Mouse (Mus musculus) liver, postnatal 0 days (tissue): ENCODE measurements around the gene Stra6. TPM values are rescaled to one million over a fixed set of nuclear protein-coding genes. Genes with fewer than 3 reads are reported as not detected.

Experiments
- ATAC-seq: fragments of 200-750 bp; cut with Nextera tagmentation; 2 replicates; pipeline ENCODE4 v1.8.0; 2017; ENCODE audit warnings: mild to moderate bottlenecking, moderate library complexity
- DNase-seq: peaks from one replicate; pipeline ENCODE4 v3.0.0-alpha.2; 2016
- H3K27ac ChIP-seq: fragments of 300-500 bp; sonication (generic); 2 replicates; pipeline ENCODE4 v1.5.1; 2014; ENCODE audit warnings: antibody characterized with exemption, moderate library complexity, mild to moderate bottlenecking, low read depth
- H3K27me3 ChIP-seq: fragments of 300-500 bp; sonication (generic); 2 replicates; pipeline ENCODE4 v1.6.1; 2014; ENCODE audit warnings: low read length, control low read depth, mixed read lengths; ENCODE audit not compliant: insufficient read depth
- H3K36me3 ChIP-seq: fragments of 300-500 bp; sonication (generic); replicated peaks from 2 replicates; pipeline ENCODE4 v1.6.1; 2014; ENCODE audit warnings: mild to moderate bottlenecking, control low read depth, low read length, moderate library complexity, mixed read lengths; ENCODE audit not compliant: insufficient read depth
- H3K4me1 ChIP-seq: fragments of 300-500 bp; sonication (generic); 2 replicates; pipeline ENCODE4 v1.6.1; 2014; ENCODE audit warnings: antibody characterized with exemption, mild to moderate bottlenecking, control low read depth; ENCODE audit not compliant: insufficient read depth
- H3K4me2 ChIP-seq: fragments of 300-500 bp; sonication (generic); 2 replicates; pipeline ENCODE4 v1.6.1; 2014; ENCODE audit warnings: low read depth, mild to moderate bottlenecking, low read length, moderate library complexity, mixed read lengths
- H3K4me3 ChIP-seq: fragments of 300-500 bp; sonication (generic); 2 replicates; pipeline ENCODE4 v1.5.1; 2014; ENCODE audit warnings: low read depth, low read length
- H3K9ac ChIP-seq: fragments of 300-500 bp; sonication (generic); replicated peaks from 2 replicates; pipeline ENCODE4 v1.6.1; 2014; ENCODE audit warnings: mild to moderate bottlenecking, moderate library complexity
- H3K9me3 ChIP-seq: fragments of 300-500 bp; sonication (generic); 2 replicates; pipeline ENCODE4 v1.6.1; 2016; ENCODE audit warnings: mild to moderate bottlenecking, control low read depth, low read length, mixed read lengths
- CTCF ChIP-seq: sonication (generic); IDR thresholded peaks from 2 replicates; pipeline ENCODE4 v1.5.1; 2016; ENCODE audit warnings: antibody characterized with exemption, low read depth
- EP300 ChIP-seq: IDR thresholded peaks from 2 replicates; pipeline ENCODE4 v1.6.1; 2016; ENCODE audit warnings: antibody characterized with exemption, low read depth, mild to moderate bottlenecking
- WGBS: fragments of 180-500 bp; shearing (Covaris S2); extraction: QIAGEN DNeasy Blood & Tissue Kit; methylation state at CpG from one replicate; pipeline ENCODE4 v1.1.7; 2014; ENCODE audit not compliant: insufficient replicate concordance; 5-methylcytosine and 5-hydroxymethylcytosine counted together
- polyA plus RNA-seq: library from polyadenylated mRNA; unstranded; fragments of >200 nt; fragmentation: Nextera tagmentation; extraction: Ambion mirVana; gene quantifications from 2 replicates; pipeline ENCODE4 v1.2.1, GENCODE M21; 2015

Gene Stra6
- polyA plus RNA-seq, 1 experiment from 2014 or later: not detected

- H3K4me3 ChIP-seq: 0 out of 2 replicates have a peak overlapping the region, but pooled peaks have one; percentile 7
- DNase-seq (no peak), ATAC-seq (no peak)
- H3K9ac ChIP-seq: no peak overlapping the region
- WGBS: 4% methylated on average over 14 of the region's 14 CpGs
- TF ChIP-seq CTCF (no peak), EP300 (no peak)
- H3K27me3 ChIP-seq: peaks cover 75% of the 10 kb centered on the region
- H3K4me2 ChIP-seq: peak overlapping the region; percentile 30
- no peaks in the 10 kb centered on the region for H3K9me3 ChIP-seq
- H3K36me3 ChIP-seq: no peaks in the 10 kb centered on the region
- peaks cover 6% of the 10 kb centered on the region for H3K4me1 ChIP-seq
- H3K27ac ChIP-seq: no peak overlapping the region
These were observed 132.6 kb downstream of the Stra6 start for GRCm38 (mm10) chr9:58196141-58196540.

GRCm38 (mm10) chr9:58196610-58197567 lies 133.3 kb downstream of the Stra6 start:
- no peak for ATAC-seq
- peak overlapping the region; percentile 19; the same call in 1 of the 2 replicates for H3K4me3 ChIP-seq
- peaks cover 81% of the 10 kb centered on the region for H3K27me3 ChIP-seq

GRCm38 (mm10) chr9:58197781-58198701 lies 134.5 kb downstream of the Stra6 start:
- Histone ChIP-seq H3K4me1 (peaks cover 6% of the 10 kb centered on the region), H3K27me3 (peaks cover 93% of the 10 kb centered on the region), H3K9ac (no peak overlapping the region), H3K4me3 (peak overlapping the region; percentile 19), H3K36me3 (no peaks in the 10 kb centered on the region), H3K4me2 (peak overlapping the region; percentile 45), H3K27ac (no peak overlapping the region), H3K9me3 (no peaks in the 10 kb centered on the region)
- 4% methylated on average over 50 of the region's 58 CpGs for WGBS
- ATAC-seq (peak; percentile 59), DNase-seq (peak; percentile 63)
- TF ChIP-seq EP300 (no peak), CTCF (peak; percentile 76)

More at GRCm38 (mm10) chr9:58196610-58197567, 133.3 kb downstream of the Stra6 start:
- no peak for DNase-seq
- TF ChIP-seq CTCF: no peak
- no peak for TF ChIP-seq EP300
- 5% methylated on average over 46 of the region's 46 CpGs for WGBS
- Histone ChIP-seq H3K4me2 (peak overlapping the region; percentile 45), H3K9me3 (no peaks in the 10 kb centered on the region), H3K36me3 (no peaks in the 10 kb centered on the region), H3K4me1 (peaks cover 6% of the 10 kb centered on the region), H3K27ac (no peak overlapping the region), H3K9ac (no peak overlapping the region)

GRCm38 (mm10) chr9:58198801-58199371 lies 135.3 kb downstream of the Stra6 start:
- Histone ChIP-seq H3K9ac (no peak overlapping the region), H3K36me3 (no peaks in the 10 kb centered on the region), H3K27me3 (peaks cover 99% of the 10 kb centered on the region), H3K4me1 (peaks cover 6% of the 10 kb centered on the region), H3K4me2 (peak overlapping the region; percentile 19), H3K27ac (no peak overlapping the region), H3K9me3 (no peaks in the 10 kb centered on the region), H3K4me3 (no peak overlapping the region)
- TF ChIP-seq EP300 (no peak), CTCF (no peak)
- WGBS: 3% methylated on average over 38 of the region's 38 CpGs
- DNase-seq: peak; percentile 22
- ATAC-seq: no peak

GRCm38 (mm10) chr9:58199381-58200269 lies 136.0 kb downstream of the Stra6 start:
- Histone ChIP-seq H3K9me3 (no peaks in the 10 kb centered on the region), H3K4me2 (peak overlapping the region; percentile 19; the same call in 1 of the 2 replicates), H3K27ac (no peak overlapping the region), H3K36me3 (no peaks in the 10 kb centered on the region), H3K4me1 (peaks cover 6% of the 10 kb centered on the region), H3K9ac (no peak overlapping the region), H3K4me3 (no peak overlapping the region), H3K27me3 (peaks cover 99% of the 10 kb centered on the region)
- DNase-seq (peak; percentile 27), ATAC-seq (no peak)
- WGBS: 2% methylated on average over 41 of the region's 41 CpGs
- TF ChIP-seq EP300 (no peak), CTCF (no peak)
